Mouse (Mus musculus): ENCODE measurements around the gene Fuom.
"Not testable (repeated sequence)": the region's sequence is repeated elsewhere in the genome, so short reads cannot be mapped to it uniquely, and the experiment has no call there.

Gene Fuom

DNA sequence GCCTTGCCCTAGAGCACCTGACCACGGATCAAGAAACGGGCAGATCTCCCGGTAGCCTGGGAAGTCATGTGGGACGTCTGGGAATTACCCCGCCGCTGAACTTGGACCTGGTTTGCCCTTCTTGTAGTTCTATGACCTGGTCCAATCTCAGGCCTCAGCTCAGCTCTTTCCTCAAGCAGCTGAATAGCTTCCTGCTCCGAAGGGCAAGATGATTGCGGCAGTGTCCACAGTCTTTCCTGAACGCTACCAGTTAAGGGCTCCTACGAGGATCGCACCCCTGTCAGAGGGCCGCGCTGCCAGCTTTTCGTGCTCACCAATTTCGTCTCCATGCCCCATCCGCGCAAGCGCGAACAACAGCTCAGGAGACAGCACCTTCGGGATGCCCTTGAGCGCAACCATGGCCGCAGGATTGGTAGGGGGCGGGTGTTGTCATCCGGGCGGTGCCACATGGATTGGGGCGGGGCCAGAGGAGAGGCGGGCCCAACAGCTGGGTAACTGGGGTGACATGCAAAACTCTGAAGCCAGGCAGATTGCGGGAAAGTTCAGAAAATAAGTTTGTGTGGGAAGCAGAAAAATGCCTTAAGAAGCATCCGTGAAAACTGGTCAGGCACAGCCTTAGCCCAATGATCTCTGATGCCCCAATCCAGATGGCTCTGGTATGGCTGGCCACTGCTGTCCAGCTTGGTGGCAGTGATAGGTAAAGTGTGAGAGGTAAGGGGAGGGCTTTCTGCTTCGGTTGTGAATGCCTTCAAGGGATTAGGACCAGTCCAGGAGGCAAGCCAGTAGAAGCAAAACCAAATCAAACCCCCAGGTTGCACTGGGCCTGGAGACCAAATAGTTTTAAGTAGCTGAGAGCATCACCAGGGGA is at the start of gene Fuom:
Fuom (minus strand) TSS at position 449 of the 868 bp plus-strand sequence.
- peaks cover 41% of the 10 kb centered on the region for H3K36me3 ChIP-seq (ENCODE audit: insufficient read depth, low read length)
- H3K4me1 ChIP-seq (replicated peaks; ENCODE audit: low read depth, low read length), result peaks cover 22% of the 10 kb centered on the region
- no peaks in the 10 kb centered on the region for H3K9me3 ChIP-seq (ENCODE audit: low read length)
- H3K4me3 ChIP-seq (replicated peaks; ENCODE audit: low read length), result peak within 1 kb of the TSS; percentile 76
- H3K27me3 ChIP-seq (ENCODE audit: insufficient read depth, low read length), result peaks cover 3% of the 10 kb centered on the region; the same call in 1 of the 2 replicates
- TF ChIP-seq CTCF (conservative IDR thresholded peaks at IDR 0.05; ENCODE audit: low read length) (no peak), NANOG (IDR thresholded peaks at IDR 0.05; ENCODE audit: borderline replicate concordance, low read length) (no peak), POU5F1 (IDR thresholded peaks at IDR 0.05; ENCODE audit: borderline replicate concordance, low read length) (no peak)

DNA sequence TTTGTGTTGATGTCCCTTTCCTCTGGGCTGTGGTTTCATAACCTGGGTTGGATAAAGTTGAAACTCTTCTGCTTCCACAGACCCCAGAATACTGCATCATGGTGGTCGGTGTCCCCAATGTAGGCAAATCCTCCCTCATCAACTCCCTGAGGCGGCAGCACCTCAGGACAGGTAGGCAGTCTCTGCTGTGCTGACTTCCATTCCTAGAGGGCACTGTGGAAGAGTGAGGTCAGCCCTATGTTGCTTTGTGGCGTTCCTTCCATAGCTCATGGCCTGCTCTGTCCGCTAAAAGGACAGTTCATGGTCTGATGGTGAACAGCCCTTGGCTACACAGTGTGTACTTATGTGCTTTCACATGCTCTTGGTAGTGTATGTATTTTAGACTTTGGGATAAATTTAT is 42.3 kb upstream of the Fuom start:
- Histone ChIP-seq H3K9me3 (ENCODE audit: low read length) (no peaks in the 10 kb centered on the region), H3K27me3 (ENCODE audit: insufficient read depth, low read length) (no peaks in the 10 kb centered on the region), H3K4me3 (replicated peaks; ENCODE audit: low read length) (no peak overlapping the region), H3K4me1 (replicated peaks; ENCODE audit: low read depth, low read length) (peaks cover 3% of the 10 kb centered on the region; the same call in 1 of the 2 replicates), H3K36me3 (ENCODE audit: insufficient read depth, low read length) (peaks cover 70% of the 10 kb centered on the region)
- TF ChIP-seq CTCF (conservative IDR thresholded peaks at IDR 0.05; ENCODE audit: low read length) (no peak), NANOG (IDR thresholded peaks at IDR 0.05; ENCODE audit: borderline replicate concordance, low read length) (no peak), POU5F1 (IDR thresholded peaks at IDR 0.05; ENCODE audit: borderline replicate concordance, low read length) (no peak)

DNA sequence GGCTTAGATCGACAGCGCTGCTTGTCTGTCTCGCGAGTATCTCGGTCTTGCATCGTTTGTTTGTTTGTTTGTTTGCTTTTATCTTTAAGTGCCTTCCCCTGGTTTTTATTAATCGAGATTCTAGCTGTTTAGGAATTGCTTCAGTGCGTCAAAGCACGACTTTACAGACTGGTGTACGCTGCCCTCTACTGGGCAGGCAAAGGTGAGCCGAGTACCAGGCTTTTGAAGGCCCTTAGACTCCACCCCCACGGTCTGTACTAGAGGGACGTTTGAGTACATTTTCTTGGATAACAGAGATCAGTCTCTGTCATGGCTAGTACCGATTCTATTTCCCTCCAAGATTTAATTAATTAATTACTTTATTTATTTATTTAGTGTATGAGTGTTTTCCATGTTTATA is 39.1 kb upstream of the Fuom start:
- Histone ChIP-seq H3K36me3 (ENCODE audit: insufficient read depth, low read length) (peaks cover 45% of the 10 kb centered on the region), H3K27me3 (ENCODE audit: insufficient read depth, low read length) (no peaks in the 10 kb centered on the region), H3K4me3 (replicated peaks; ENCODE audit: low read length) (no peak overlapping the region), H3K9me3 (ENCODE audit: low read length) (no peaks in the 10 kb centered on the region), H3K4me1 (replicated peaks; ENCODE audit: low read depth, low read length) (peaks cover 16% of the 10 kb centered on the region)
- TF ChIP-seq CTCF (conservative IDR thresholded peaks at IDR 0.05; ENCODE audit: low read length) (peak; percentile 67), NANOG (IDR thresholded peaks at IDR 0.05; ENCODE audit: borderline replicate concordance, low read length) (no peak)

DNA sequence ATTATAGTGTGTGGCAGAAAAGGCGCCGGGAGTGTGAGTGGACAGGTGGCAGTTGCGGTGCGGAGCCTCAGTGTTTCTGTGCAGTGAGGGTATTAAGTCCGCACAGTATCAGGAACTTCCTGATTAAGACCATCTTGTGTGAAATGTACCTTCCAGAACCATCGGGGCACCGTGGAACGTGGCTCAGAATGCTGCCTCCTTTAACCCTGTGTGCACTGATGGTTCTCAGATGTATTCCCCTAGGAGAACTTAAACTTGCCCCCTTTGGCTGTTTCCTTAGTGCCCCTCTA is 35.7 kb upstream of the Fuom start:
- Histone ChIP-seq H3K27me3 (ENCODE audit: insufficient read depth, low read length) (no peaks in the 10 kb centered on the region), H3K4me3 (replicated peaks; ENCODE audit: low read length) (peak overlapping the region; percentile 91), H3K36me3 (ENCODE audit: insufficient read depth, low read length) (peaks cover 45% of the 10 kb centered on the region), H3K9me3 (ENCODE audit: low read length) (no peaks in the 10 kb centered on the region), H3K4me1 (replicated peaks; ENCODE audit: low read depth, low read length) (peaks cover 16% of the 10 kb centered on the region)
- TF ChIP-seq NANOG (IDR thresholded peaks at IDR 0.05; ENCODE audit: borderline replicate concordance, low read length) (no peak), POU5F1 (IDR thresholded peaks at IDR 0.05; ENCODE audit: borderline replicate concordance, low read length) (no peak), CTCF (conservative IDR thresholded peaks at IDR 0.05; ENCODE audit: low read length) (no peak)

DNA sequence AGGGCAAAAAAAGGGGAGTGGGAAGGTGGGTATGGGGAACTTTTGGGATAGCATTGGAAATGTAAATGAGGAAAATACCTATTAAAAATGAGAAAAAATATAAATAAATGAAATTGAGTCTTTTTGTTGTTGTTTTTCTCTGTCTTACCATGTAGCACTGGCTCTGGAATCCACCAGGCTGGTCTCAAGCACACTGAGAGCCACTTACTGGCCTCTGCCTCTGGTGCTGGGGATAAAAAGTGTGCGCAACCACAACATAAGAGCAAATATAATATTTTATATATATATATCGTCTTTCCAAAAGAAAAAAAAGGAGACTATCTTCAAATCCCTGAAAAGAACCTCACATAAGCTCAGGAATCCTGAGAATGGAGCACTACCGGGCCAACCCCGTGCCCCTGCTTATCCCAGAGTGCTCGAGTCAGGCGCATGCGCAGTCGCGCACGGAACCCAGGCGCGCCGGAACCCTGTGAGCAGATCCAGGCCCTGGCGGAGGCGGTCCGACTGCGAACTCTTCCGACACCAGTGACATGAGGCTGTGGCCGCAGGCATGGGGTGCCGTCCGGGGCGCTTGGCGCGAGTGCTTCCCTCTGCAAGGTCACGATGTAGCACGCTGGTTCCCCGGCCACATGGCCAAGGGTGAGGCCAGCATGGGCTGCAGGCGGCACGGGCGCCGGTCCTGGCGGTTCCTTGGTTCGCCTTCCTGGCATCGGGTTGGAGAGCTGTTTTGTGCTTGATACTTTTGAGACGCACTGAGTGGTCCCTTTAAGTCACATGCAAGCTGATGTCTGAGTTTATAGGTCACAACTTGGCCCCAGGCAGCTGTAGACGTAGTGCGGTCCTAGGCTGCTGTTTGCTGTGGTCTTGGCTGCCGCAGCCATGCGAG is 35.1 kb upstream of the Fuom start, which contains the start of gene Mtg1:
Mtg1 (plus strand) TSS at position 430 of the 886 bp plus-strand sequence.
- no peak for TF ChIP-seq POU5F1 (IDR thresholded peaks at IDR 0.05; ENCODE audit: borderline replicate concordance, low read length)
- no peak for TF ChIP-seq CTCF (conservative IDR thresholded peaks at IDR 0.05; ENCODE audit: low read length)
- TF ChIP-seq NANOG (IDR thresholded peaks at IDR 0.05; ENCODE audit: borderline replicate concordance, low read length), result no peak
- Histone ChIP-seq H3K9me3 (ENCODE audit: low read length) (no peaks in the 10 kb centered on the region), H3K27me3 (ENCODE audit: insufficient read depth, low read length) (no peaks in the 10 kb centered on the region), H3K4me1 (replicated peaks; ENCODE audit: low read depth, low read length) (peaks cover 16% of the 10 kb centered on the region), H3K36me3 (ENCODE audit: insufficient read depth, low read length) (peaks cover 51% of the 10 kb centered on the region), H3K4me3 (replicated peaks; ENCODE audit: low read length) (peak within 1 kb of the TSS; percentile 91)

DNA sequence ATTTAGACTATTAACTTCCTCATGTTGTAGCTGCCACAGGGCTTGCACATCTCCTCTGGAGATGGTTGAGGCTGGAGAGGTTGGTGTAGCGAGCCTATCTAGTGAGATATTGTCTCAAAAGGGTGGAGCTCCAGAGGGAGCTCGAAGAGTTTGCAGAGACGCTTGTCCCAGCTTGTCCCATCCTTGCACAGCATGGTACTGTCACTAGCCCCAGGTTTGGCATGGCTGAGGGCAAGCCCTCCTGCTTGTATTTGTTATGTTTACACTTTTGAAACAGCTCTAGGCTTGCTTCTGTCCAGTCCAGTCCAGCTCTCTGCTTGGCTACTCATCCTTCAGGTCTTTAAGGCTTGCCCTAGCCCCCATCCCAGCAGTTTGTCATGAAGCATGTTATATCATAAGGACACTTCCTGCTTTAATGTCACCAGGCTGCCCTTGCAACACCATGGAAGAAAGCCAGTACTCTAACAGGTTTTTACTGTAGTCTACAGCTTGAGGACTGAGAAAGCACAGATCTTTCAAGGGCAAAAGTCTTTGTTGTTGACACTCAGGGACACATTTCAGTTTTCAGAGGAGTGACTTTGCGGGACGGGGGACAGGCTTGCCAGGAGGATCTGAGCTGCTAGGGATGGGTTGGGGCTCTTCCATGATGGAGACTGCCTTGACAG is 33.0 kb upstream of the Fuom start:
- TF ChIP-seq CTCF (conservative IDR thresholded peaks at IDR 0.05; ENCODE audit: low read length) (no peak), POU5F1 (IDR thresholded peaks at IDR 0.05; ENCODE audit: borderline replicate concordance, low read length) (no peak), NANOG (IDR thresholded peaks at IDR 0.05; ENCODE audit: borderline replicate concordance, low read length) (no peak)
- no peaks in the 10 kb centered on the region for H3K9me3 ChIP-seq (ENCODE audit: low read length)
- H3K36me3 ChIP-seq (ENCODE audit: insufficient read depth, low read length), result peaks cover 62% of the 10 kb centered on the region
- no peaks in the 10 kb centered on the region for H3K27me3 ChIP-seq (ENCODE audit: insufficient read depth, low read length)
- H3K4me1 ChIP-seq (replicated peaks; ENCODE audit: low read depth, low read length), result peaks cover 13% of the 10 kb centered on the region
- H3K4me3 ChIP-seq (replicated peaks; ENCODE audit: low read length), result no peak overlapping the region

DNA sequence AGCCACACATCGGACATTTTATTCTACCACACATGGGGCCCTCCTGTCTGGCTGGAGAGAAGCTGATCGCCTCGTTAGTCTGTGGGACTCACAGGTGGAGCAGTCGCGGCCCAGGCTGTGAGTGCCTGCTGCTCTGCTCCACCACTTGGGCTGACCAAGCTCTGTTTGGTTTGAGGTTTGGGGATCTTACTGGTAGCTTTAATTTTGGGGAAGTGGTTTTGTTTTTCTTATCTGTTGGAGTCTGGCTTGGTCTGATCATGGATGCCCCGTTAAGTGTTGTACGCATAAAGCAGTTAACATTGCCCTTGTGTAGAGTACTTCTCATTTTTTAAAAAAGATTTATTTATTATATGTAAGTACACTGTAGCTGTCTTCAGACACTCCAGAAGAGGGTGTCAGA is 31.8 kb upstream of the Fuom start:
- Histone ChIP-seq H3K4me1 (replicated peaks; ENCODE audit: low read depth, low read length) (peaks cover 13% of the 10 kb centered on the region), H3K36me3 (ENCODE audit: insufficient read depth, low read length) (peaks cover 62% of the 10 kb centered on the region)
- H3K27me3 ChIP-seq (ENCODE audit: insufficient read depth, low read length); H3K4me3 ChIP-seq (replicated peaks; ENCODE audit: low read length); H3K9me3 ChIP-seq (ENCODE audit: low read length): not testable (repeated sequence)

DNA sequence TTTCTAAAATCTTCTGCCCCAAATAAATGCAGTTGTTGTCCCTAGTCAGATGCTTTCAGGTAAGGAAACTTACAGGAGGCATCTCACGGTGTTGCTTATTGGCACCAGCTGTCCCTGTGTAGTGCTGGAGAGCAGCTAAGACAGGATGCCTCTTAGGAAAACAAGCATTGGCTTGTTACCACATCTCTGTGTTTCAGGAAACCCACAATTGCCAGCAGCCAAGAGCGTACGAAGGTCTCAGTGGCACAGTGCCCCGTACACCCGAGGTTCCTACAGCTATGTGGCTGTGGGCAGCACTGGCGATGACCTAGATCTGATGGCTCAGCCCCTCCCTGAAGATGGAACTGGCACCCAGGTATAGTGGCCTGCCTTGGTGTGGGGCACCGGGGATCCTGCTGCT is 29.9 kb upstream of the Fuom start:
- not testable (repeated sequence) for H3K4me1 ChIP-seq (replicated peaks; ENCODE audit: low read depth, low read length); H3K27me3 ChIP-seq (ENCODE audit: insufficient read depth, low read length); H3K4me3 ChIP-seq (replicated peaks; ENCODE audit: low read length); H3K9me3 ChIP-seq (ENCODE audit: low read length)
- peaks cover 81% of the 10 kb centered on the region for H3K36me3 ChIP-seq (ENCODE audit: insufficient read depth, low read length)

Data from E14TG2a.4 (cell line).